Mouse (Mus musculus): Measurements from ENCODE around the gene Fermt1.

The Fermt1 gene

GRCm38 (mm10) chr2:132945326-132946207 is at the start of gene Fermt1:
TSS of gene Fermt1 (minus strand) at chr2:132945906.
- no peak for DNase-seq

GRCm38 (mm10) chr2:132992659-132993531 is 47.2 kb upstream of the Fermt1 start:
- peak; percentile 42 for DNase-seq

DNA sequence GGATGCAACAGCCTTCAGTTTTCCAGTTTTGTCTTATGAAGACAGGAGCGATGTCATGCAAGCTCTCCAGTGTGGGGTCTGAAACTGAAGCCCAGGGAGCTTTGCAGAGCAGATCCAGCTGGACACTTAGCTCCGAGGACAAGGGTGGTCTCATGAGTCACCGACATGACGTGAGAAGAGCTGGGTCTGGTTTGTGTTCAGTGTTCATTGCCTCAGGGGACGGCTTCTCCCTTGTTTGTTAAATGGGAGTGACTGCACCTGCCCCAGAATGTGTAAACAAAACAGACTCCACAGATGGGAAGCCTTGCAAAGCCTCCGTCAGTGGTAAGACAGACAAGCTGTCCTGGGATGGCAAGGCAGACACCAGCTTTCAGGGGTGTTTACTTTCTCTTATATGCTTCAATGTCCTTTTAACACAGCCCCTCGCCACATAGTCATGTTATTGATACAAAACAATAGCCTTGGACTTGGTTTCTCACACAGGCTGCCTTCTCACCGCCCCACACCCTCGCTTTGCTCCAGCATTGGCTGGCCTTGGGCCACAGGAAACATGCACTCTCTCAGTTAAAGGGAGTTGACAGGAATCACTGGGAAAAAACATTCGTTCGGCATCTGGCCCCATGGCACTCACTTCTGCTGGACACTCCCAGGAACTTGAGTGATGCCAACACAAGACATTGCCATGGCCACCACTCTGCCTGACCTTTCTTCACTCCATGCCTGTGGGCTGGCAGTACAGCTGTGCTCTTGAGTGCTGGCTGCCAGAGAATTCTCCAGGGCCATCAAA is 44.3 kb upstream of the Fermt1 start:
- DNase-seq: no peak

- DNase-seq: no peak
These were observed 27.6 kb upstream of the Fermt1 start for GRCm38 (mm10) chr2:132973346-132973745.

- peak; percentile 41 for DNase-seq
These were observed 25.1 kb upstream of the Fermt1 start for GRCm38 (mm10) chr2:132970772-132971173.

GRCm38 (mm10) chr2:132957786-132958185 is 12.1 kb upstream of the Fermt1 start:
- DNase-seq: no peak

DNA sequence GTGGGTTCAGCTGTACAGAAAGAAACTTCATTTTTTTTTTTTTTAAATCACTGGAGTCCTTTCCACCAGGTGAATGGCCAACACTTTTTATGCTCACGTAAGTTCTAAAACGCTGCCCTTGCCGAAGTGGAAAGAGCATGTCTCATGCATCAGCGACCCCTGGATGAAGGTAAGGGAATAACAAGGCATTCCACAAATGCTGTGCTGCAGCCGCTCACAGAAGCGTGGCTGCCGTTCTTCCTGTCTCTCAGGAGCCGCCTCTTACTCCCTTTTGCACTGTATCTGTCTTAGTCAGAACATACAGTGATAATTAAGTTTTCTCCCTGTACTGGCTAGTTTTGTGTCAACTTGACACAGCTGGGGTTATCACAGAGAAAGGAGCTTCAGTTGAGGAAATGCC is 6.5 kb upstream of the Fermt1 start:
- DNase-seq: no peak

DNA sequence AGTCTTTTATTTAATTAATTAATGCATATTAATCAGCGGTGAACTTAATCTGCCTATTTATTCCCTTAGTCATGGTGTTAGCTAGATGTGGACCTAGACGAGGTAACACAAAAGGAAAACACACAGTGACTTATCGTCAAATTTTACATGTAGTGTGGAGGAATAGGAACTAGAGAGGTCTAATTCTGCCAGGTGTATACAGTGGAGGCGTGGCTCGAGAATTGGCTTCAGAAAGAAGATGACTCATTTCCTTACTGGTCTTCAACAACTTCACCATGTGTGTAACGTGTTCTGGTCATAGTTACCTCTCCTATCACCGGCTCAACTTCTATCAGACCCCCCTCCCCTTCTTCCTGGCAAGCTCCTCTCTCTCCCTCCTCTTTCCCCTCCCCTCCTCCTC is 2.5 kb upstream of the Fermt1 start:
- no peak for DNase-seq

DNA sequence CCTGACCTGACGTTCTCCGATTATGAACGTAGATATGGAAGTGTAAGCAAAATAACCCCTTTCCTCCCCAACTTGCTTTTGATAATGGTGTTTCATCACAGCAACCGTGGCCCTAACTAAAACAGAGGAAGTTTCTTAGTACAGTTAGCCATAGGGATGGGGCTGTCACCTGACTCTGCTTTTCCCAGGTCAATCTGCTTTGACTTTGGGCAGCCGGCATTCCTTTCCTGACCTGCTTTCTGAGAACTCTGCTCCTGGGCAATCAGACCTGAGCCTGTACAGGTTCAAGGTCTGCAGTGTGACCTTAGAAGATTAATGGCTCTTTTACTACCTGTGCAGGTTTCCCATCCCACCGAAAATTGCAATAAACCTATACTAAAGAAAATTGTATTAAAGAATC is 1.3 kb upstream of the Fermt1 start:
- DNase-seq: no peak

- no peak for DNase-seq
These were observed 888 bp downstream of the Fermt1 start for GRCm38 (mm10) chr2:132944711-132945325.

DNA sequence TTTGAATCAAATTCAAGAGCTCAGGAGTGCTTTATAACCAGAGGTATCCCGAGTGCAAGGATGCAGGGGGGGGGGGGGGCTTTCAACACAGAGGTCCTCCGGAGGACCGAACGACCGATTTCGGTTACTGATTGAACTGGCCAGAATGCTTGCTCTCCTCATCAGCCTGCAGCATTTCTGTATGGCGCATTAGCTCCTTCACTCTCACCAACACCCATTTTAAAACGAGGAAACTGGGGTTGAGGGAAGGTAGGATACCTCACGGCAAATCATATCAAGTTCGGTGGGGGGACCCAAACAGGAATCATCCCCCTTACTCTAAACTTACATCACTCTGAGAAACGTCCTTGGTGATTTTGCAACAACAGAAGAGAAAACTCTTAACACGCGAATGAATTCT is 1.7 kb downstream of the Fermt1 start:
- DNase-seq: no peak

DNA sequence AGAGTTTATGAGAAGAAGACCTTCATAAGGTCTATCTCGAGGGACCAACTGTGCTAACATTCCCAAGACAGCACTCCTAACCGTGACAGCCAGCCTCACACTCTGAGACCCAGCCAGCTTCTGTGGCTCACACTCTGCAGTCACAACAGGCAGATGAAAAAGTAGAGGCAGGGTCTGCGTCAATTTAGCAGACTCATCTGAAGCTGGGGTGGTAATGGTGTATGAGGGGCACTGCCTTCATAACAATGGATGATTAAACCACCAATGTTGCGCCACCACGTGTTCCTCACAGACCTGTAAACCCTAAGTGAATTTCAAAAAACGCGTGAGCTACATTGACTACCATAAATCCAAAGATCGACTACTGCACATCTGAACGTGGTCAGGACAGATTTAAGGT is 2.1 kb downstream of the Fermt1 start:
- DNase-seq: no peak

DNA sequence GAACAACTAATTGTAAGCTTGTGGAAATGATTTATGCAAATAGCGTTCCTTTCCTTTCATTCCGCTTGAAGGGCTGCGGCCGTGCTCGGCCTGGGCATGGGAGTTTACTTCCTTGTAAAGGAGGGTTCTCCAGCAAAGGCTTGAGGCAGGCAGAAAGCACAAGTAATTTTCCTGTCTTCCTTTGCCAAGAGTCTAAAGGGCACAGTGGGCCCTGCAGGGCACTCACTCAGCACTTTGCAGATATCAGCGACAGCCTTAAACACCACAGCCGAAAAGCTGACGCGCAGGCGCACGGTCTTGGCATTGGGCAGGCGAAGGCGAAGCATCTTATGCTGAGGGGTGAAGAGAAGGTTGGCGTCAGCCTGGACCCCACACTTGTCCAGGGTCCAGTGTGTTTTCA is 6.7 kb downstream of the Fermt1 start:
- no peak for DNase-seq

DNA sequence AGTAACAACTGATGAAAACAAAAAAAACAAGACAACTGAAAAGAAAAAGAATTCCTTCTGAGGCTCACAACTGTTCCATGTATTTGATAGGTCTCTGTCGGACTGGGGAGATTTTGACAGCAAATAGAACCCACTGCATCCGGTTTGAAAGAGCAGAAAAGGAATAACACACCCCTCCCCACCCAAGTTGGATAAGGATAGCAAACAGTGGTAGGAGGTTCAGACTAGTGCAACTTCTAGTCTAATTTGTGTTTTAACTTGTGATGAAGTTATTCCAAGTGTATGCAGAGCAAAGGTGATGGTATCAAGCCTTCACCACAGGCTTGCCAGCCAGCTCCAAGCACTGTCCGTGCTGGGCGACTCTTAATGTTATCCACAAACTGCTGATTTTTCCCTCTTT is 9.5 kb downstream of the Fermt1 start:
- DNase-seq: no peak

DNA sequence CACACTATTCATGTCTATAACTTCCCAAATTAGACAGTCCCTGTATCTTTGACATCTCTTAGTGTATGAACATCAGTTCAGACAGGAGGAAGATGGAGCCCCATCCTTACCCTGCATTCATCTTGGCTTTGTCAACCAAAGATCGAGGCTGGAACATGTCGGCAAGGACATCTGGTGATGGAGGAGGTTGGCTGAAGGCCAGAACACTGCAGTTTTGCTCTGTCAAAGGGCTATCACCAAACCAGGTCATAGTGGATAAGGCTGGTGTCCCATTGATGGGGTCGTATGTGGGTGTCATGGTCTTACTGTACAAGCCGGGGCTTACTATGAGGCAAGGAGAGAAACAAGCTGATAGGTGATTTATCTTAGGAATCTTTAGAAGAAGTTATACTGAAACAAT is 11.0 kb downstream of the Fermt1 start:
- no peak for DNase-seq

- DNase-seq: no peak
These were observed 11.6 kb downstream of the Fermt1 start for GRCm38 (mm10) chr2:132934142-132934541.

GRCm38 (mm10) chr2:132928999-132929398 is 16.7 kb downstream of the Fermt1 start:
- no peak for DNase-seq

- DNase-seq: no peak
These were observed 17.8 kb downstream of the Fermt1 start for GRCm38 (mm10) chr2:132927871-132928270.

DNA sequence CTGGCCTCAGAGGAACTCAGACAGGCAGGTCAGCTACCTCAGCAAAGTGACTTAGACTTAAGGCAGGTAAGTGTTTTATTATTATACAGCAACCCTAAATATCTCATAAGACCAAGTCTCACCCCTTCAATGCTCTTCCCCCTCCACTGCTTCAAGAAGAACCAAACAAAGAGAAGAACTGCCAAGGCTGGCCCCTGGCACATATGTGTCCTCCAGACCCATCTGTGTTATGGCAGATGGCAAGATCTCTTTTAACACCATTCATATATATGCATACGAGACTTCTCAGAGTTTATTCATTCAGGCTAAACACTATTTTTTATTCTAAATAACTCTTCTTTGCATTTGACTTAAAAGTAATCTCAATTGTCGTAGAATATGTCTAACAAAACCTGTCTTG is 18.4 kb downstream of the Fermt1 start:
- no peak for DNase-seq

DNA sequence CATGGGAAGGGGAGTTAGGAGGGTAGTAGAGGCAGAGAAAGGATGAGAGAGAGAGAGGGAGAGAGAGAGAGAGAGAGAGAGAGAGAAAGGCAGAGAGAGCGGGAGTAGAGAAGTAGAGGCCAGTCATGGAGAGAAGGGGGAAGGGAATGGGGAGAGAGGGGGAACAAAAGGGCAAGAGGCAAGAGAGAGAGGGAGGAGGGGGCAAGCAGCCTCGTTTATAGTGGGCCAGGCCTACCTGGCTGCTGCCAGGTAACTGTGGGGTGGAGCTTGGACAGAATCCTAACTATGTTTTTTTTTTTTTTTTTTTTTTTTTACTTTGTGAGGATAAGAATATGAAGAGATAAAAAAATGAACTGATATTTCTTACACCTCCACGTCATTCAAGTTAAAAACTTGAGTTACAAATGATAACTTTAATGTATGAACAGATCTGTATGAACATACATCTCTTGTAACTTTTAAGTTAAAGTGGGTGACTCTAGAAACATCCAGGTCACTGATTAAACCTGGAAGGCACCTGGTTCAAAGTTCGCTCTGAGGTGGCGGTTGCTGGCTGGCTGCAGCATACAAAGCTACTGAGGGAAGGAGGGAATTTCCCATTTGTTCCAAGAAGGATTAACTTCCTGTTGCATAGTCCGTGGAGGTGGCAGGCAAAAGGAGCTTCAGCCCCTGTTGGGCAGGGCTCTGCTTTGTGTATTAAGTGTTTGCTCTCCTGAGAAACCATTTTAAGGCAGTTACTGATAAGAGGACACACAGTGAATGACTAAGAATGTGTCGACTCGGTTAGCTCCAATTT is 22.2 kb downstream of the Fermt1 start:
- DNase-seq: no peak

GRCm38 (mm10) chr2:132922076-132922873 is 23.4 kb downstream of the Fermt1 start:
- DNase-seq: no peak

All from cerebellum, adult 9-10 months (tissue).